Mouse (Mus musculus) olfactory bulb, adult 2 months (tissue): Measurements from ENCODE around the gene Pdlim5.

Source experiments
- CTCF ChIP-seq: fragments of 200-500 bp; IDR thresholded peaks from 2 replicates; pipeline ENCODE4 v1.5.1; 2012; ENCODE audit warnings: low read depth, mild to moderate bottlenecking, low read length, moderate library complexity; ENCODE audit not compliant: insufficient read depth
- POLR2A ChIP-seq: fragments of 200-500 bp; IDR thresholded peaks from 2 replicates; pipeline ENCODE4 v1.6.1; 2012; ENCODE audit warnings: mild to moderate bottlenecking, low read depth, low read length, moderate library complexity; ENCODE audit not compliant: insufficient read depth

GRCm38 (mm10) chr3:142426806-142427205 is 31.3 kb upstream of the Pdlim5 start:
- TF ChIP-seq CTCF: no peak
- TF ChIP-seq POLR2A: no peak
